In the genomic region with DNA sequence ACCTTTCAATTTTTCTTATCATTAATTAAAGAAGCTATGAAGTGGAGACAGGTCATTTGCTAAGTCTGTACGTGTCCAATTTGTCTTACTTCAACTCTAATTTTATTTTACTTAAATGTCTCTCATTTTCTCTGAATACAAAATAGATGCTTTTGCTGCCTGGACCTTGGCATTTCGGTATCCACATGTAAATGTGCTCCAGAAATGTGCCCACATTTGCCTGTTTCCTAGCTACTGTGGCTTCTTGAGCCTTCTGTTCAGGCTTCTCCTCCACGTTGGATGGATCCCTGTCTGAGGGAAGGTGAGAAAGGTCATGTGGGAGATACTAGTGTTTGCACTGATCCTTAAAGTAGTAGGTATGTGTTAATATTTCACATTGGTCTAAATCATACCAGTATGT, we compare ENCODE assay signal across 13 mouse cellular contexts.
"Had no signal": no experiment of that assay in that cellular context is flagged by ENCODE, and none has a peak within 500 bp of the region (broad histone marks: within the 10 kb centered on the region; RNA-seq: fewer than 3 reads in every experiment).

No protein-coding gene starts in this region.

- H3K27ac ChIP-seq: liver, embryonic 13.5 days; macrophage; neural tube, embryonic 12.5 days; stomach, postnatal 0 days had no signal

- H3K4me2 ChIP-seq: limb, embryonic 12.5 days; liver, embryonic 13.5 days; neural tube, embryonic 12.5 days had no signal

- H3K9me3 ChIP-seq: limb, embryonic 12.5 days; liver, embryonic 13.5 days; megakaryocyte, embryonic 14.5 days; neural tube, embryonic 12.5 days had no signal

- ATAC-seq: intestine, embryonic 16.5 days; liver, postnatal 0 days had no signal

- H3K9ac ChIP-seq: limb, embryonic 12.5 days; liver, embryonic 13.5 days; liver, postnatal 0 days; neural tube, embryonic 12.5 days had no signal

- H3K36me3 ChIP-seq: limb, embryonic 12.5 days; liver, embryonic 13.5 days; neural tube, embryonic 12.5 days had no signal

- H3K4me3 ChIP-seq: limb, embryonic 12.5 days; liver, embryonic 13.5 days; megakaryocyte, embryonic 14.5 days; neural tube, embryonic 12.5 days had no signal

- DNase-seq: layer of hippocampus, adult 9-11 months; layer of hippocampus, postnatal 36 days; liver; liver, embryonic 13.5 days; liver, postnatal 0 days; lung, postnatal 10 days; midbrain, embryonic 14.5 days had no signal

- H3K4me1 ChIP-seq: liver, embryonic 13.5 days; megakaryocyte, embryonic 14.5 days had no signal

- H3K27me3 ChIP-seq: limb, embryonic 12.5 days; liver, embryonic 13.5 days; megakaryocyte, embryonic 14.5 days; neural tube, embryonic 12.5 days had no signal
